Mouse (Mus musculus): ENCODE measurements around the gene Olfr427.
"Not testable (repeated sequence)": the region's sequence is repeated elsewhere in the genome, so short reads cannot be mapped to it uniquely, and the experiment has no call there.

Gene Olfr427

DNA sequence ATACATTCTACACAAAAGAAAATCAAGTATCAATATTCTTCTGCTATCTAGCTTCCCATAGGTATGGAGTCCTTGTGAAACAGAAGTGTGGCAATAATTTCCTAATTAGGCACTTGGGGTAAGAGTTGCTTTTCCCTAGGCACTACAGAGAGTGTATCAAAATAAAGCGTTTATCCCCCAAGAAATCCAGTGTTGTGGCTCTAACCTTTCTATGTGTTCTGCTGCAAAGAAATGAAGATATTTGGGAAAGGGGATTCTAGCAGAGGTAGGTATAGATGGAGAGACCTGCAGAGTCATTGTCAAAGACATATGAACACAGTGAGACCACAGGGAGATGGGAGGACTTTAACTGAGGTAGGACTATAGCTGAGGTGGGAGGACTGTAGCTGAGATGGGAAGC lies at the start of gene Olfr427:
TSS of gene Olfr427 (plus strand) at position 301 of the 400 bp plus-strand sequence.
- DNase-seq = no peak

DNA sequence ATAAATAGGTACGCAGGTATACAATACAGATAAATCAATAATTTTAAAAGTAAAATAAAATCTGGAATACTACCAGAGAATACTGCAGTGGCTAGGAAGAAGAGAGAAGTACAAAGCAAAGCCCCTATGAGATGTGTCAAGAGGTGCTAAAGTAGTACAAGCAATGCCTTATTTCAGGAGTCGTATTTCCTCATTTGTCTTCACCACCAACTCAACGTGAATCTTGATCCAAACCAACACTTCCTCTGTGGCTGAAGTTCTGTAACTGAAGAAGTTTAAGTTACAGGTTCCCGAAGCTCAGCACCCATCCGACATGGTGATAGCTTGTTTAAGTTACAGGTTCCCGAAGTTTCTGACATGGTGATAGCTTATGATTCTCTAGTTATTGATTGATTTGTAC lies 48.5 kb upstream of the Olfr427 start:
- DNase-seq = not testable (repeated sequence)

DNA sequence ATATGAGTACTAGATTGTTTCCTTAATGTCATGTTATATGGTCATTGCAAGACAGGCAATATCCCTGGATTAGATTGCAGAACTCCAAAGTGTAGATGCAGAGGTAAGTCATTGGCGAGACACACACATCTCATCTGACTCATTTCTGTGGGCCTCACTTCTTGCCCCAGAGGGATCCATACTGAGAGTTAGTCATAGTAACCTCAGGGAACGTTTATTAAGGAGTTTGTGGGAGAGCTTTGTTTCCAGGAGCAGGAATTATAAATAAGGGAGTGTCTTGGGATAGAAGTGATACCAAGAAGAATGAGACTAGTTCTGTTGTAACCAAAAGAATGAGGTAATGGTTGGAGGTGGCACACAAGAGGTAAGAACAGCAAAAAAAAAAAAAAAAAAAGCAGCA lies 47.8 kb upstream of the Olfr427 start, which contains the start of gene Olfr432:
TSS of gene Olfr432 (plus strand) at position 313 of the 400 bp plus-strand sequence.
- DNase-seq = no peak

DNA sequence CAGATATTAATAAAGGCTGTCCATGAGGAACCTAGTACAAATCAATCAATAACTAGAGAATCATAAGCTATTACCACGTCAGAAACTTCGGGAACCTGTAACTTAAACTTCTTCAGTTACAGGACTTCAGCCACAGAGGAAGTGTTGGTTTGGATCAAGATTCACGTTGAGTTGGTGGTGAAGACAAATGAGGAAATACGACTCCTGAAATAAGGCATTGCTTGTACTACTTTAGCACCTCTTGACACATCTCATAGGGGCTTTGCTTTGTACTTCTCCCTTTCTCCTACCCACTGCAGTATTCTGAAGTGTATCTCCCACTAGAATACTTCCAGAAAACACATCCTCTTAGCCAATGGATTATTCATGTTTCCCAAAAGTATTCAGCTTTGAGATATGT lies 47.3 kb upstream of the Olfr427 start:
- not testable (repeated sequence) for DNase-seq

DNA sequence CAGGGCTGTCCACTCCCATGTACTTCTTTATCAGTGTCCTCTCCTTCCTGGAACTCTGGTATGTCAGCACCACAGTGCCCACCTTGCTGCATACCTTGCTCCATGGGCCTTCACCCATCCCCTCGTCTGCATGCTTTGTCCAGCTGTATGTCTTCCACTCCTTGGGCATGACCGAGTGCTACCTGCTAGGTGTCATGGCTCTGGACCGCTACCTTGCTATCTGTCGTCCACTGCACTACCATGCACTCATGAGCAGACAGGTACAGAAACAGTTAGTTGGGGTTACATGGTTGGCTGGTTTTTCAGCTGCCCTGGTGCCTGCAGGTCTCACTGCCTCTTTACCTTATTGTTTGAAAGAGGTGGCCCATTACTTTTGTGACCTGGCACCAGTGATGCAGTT lies 46.2 kb upstream of the Olfr427 start:
- DNase-seq = no peak

DNA sequence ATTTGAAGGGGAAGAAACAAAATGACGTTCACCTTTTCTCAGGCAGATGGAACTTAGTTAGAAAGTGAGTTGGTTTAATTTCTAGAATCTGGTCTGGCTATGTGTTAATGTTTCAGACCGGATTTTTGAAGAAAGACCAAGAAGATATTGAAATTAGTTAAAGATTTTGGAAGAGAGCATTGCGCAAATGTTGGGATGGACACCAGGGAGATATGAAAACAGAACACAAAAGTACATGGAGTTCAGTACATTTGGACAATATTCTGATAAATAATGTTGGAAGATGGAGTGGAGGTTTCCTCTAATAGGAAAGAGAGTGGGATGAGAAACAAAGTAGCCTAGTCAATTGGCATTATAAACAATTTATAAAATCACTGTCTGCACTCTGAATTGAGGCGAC lies 45.2 kb upstream of the Olfr427 start:
- DNase-seq = no peak

DNA sequence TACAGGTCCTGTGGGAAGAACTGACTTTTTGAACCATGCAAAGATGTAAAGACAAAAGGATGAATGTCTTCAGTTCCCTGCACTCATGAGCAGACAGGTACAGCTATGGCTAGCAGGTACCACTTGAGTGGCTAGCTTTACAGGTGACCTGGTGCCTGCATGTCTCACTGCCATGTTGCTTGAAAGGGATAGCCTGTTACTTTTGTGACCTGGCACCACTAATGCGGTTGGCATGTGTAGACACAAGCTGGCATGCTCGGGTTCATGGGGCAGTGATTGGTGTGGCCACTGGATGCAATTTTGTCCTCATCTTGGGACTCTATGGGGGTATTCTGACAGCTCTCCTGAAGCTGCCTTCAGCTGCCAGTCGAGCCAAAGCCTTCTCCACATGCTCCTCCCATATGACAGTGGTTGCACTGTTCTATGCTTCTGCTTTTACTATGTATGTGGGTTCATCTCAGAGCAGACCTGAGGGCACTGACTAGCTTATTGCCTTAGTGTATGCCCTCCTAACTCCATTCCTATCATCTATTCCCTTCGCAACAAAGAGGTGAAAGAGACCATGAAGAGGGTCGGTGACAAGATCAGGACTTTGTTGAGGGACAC lies 44.7 kb upstream of the Olfr427 start:
- no peak for DNase-seq

DNA sequence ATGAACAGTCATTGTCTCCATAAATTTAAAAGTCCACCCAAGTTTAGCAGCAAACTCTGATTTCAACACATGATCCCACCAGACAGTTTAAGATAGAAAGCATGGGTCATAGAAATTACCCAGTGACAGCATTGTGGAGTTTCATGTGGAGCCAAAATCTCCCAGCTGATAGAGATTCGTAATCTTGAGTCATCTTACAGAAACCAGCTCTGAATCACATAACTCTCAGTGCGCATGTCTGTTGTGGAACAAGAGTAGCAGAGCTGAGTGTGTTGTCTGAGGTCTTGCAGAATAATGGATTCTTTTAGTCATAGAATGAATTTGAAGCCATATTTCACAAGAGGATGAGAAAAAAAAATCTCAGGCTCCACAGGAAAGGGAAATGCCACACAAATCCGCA lies 43.7 kb upstream of the Olfr427 start:
- DNase-seq = no peak

DNA sequence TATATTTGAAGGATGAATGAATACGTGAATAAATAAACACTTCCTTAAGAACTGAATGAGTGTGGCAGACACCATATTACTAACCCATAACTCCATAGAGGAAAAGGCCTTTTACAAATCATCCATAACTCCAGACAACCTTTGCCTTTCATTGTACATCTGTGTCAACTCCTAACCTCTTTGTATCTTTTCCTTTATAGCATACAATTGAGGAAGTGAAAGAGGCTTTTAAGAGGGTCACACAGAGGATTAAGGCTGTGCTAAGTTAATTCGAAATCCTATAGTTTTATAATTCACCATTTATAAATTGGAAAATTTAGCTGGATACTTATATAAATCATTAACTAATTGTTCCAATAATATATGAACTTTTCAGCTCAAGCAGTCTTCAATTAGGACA lies 41.4 kb upstream of the Olfr427 start:
- DNase-seq = no peak

DNA sequence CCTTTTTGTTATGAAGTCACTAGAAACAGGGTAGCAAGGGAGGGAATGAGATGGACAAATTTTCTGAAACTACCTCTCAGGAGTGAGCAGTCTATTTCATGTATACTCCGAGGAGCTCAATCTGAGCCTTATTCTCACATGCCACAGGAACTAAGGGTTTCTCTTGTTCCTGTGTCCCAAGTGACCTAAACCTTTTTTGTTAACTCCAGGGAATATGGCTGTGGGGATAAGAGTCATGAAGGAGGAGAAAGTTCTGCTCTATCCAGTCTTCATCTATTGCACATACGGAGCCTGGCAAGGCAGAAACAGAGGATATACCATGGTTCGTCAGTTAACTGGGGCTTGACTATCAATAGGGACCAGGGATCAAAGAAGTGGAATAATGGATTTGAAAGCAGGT lies 30.4 kb upstream of the Olfr427 start, which contains the start of gene Olfr430:
TSS of gene Olfr430 (plus strand) at position 301 of the 400 bp plus-strand sequence.
- no peak for DNase-seq

DNA sequence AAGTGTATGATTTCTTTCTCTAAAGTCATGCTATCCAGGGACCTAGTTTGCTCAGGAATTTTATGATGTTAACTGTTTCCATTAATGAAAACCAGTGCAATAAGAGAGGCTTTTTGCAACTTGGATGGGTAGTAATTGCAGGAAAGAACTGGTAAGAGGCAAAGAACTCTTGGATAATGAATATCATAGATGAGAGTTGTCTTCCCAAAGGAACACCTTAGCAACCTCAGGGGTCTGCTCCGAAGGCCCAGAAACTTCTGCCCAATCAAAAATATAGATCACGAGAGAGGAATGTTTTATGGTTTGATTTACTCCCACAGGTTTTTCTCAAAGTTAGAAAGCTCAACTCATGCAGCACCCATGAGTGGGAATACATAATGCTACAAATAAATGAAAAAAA lies 12.7 kb upstream of the Olfr427 start, which contains the start of gene Olfr429:
TSS of gene Olfr429 (plus strand) at position 301 of the 400 bp plus-strand sequence.
- no peak for DNase-seq

DNA sequence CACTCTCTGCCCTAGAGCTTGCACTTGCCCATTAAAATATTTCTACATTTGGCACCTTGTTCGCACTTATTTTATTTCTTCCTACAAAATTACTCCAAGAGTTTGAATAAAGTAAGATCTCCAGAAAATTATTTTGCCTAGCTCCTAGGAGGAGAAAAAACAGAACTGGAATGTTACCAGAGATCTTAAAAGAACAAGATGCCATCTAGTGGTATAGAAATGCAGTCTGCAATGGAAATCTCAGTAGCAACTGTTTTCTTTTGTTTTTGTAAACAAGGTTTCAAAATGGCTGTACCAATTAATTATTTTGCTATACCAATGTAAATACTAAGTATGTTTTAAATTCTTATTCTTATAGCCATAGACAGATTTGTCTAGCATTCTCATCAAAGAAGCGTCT lies 7.0 kb downstream of the Olfr427 start:
- DNase-seq = peak; percentile 5

DNA sequence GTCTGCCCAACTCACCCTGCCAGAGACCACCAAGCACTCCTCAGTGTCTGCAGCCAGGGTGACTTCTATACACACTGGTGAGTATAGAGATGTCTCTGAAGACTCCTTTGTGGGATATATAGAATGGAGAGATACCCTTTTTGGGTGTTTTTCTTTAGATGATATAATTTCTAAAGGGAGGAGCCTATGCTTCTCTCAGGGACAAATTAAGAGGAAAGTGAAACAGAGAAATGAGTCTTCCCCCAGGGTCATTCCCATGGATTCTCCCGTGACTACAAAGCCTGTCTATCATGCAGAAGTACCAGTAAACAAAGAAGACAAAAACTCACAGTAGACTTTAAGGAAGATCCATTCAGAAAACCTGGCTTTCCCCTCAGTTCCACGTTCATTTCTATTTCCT lies 24.4 kb downstream of the Olfr427 start, which contains the start of gene Olfr231:
TSS of gene Olfr231 (minus strand) at position 101 of the 400 bp plus-strand sequence.
- DNase-seq = no peak

DNA sequence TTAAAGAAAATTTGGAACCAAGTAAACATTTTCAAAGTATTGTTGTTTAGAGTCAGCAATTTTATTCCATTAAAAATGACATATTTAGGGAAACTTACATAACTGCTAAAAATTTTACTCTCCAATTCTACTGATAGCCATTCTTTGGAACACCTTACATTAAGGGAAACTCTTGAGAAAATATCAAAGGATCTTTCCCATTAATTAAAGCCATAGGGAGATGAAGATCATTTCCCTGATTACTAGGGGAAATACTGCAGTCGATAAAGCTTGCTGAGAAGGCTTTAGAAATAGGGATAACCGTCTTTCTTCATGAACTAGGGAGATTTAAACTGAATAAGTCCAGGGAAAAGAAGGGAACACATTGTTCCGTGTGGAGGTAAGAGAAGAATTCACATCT lies 34.5 kb downstream of the Olfr427 start, which contains the start of gene Olfr424:
TSS of gene Olfr424 (plus strand) at position 301 of the 400 bp plus-strand sequence.
- DNase-seq = no peak

DNA sequence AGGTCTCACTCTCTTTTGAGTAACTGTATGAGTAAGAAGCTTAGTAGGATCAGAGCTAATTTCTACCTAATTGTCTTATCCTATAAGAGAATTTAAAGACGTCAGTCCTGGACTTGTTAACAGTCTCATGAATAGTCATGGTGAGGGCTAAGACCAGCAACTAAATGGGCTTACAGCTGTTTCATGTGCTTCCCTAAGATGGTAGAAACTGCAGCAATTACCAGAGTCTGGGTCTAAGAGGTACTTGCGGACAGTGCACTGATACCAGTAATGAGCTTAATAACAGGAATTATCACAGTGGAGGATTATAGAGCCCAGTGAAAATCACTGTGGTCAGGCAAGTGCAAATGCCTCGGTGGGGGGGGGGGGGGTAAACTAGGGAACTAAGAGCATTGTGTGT lies 35.3 kb downstream of the Olfr427 start:
- DNase-seq = no peak

DNA sequence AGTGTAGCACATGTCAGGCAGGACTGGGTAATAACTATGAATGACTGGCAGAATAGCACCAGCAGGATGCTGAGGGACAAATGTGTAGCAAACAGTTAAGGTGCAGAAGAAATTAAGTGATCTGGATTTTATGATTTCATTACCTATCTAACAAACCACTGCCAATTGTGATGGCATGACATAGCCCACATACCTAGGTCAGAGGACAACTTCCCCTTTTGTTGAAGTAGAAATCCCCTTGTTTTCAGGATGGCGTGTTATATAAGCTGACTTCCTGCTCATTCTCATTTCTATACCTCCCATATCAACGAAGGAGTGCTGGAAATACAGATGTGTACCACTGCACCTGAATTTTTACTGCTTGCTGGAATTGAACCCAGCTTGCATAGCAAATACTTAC lies 44.7 kb downstream of the Olfr427 start:
- no peak for DNase-seq

DNA sequence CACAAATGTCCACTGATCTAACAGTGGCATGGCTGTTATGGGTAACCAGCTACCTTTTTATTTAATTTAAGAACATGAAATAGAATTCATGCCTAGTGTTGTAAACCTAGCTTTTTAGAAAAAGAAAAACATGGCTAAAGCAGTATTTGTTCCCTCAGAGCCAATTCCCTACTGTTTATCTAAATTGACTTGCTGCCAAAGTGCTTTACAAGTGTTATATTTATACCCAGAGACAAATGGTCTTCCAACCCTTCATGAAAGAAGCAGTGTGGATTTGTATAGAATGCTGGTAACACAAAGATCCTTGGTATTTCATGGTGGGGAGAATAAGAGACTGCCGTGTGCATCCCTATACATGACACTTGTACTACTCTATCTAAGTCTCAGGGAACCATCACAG lies 50.0 kb downstream of the Olfr427 start:
- DNase-seq = no peak

DNA sequence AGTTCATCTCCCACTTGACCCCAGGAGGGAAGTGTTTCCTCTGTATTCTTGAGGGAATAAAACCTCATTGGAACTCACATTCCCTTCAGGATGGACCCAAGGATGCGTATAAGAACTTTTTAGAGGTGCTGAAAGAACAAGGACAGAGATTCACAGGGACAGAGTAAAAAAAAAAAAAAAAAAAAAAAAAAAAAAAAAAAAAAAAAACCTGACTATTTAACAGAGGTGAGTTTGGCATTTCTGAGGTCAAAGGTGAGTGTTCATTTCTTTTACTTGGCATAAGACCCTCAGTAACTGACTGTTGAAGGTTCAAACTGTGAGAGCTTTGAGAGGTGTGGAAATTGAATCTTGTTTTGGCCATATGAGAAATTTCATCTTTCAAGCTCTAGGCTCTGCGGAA lies 52.6 kb downstream of the Olfr427 start:
- no peak for DNase-seq

Measured in kidney, adult 9 months (tissue).